Mouse (Mus musculus) lung, postnatal 4 days (tissue): ENCODE measurements around the gene Fhit.
"Not testable (repeated sequence)": the region's sequence is repeated elsewhere in the genome, so short reads cannot be mapped to it uniquely, and the experiment has no call there.

Experiments used
- DNase-seq, 2 experiments: peaks; one replicate each; pipeline ENCODE4 v3.0.0; 2021

The Fhit gene

DNA sequence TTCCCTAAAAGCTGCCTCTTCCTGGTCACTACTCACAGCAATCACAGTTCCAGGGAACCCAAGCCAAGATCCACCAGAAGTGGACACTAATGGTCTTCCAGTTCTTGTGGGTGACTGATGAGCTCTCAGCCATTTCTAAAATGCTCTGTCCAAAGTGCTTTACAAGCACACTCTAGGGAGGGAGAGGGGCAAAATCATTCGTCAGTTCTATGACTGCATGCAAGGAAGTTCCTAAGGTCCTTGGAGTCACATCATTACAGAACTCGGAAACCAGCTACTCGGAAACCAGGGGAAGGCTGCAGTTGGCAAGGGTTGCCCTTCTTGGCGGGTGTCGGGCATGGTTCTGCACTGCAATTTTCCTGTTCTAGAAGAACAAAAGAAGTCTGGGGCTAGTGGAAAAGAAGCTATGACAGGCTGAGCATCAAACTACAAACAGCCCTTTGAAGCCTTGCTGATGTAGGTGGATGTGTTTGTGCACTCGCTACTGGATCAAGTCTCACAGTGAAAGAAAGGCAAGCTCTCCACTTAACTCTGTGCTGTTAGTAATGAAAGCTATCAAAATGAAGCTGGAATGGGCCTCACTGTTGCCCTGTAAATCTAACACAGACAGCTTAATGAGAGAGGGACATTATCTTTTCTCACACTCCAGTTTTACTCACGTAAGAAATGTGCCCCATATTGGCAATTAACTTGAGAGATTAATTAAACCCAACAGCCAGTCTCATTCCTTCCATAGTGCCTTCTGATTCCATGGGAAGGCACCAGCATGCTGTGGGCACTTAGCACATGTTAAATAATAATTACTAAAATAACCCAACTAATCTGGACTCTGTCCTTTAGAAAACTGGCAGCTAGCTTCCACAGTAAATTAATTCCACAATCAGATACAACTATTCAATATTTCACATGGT is 243.7 kb downstream of the Fhit start:
- no peak for DNase-seq

GRCm38 (mm10) chr14:10908011-10908410 is 253.8 kb downstream of the Fhit start:
- DNase-seq, result no peak

DNA sequence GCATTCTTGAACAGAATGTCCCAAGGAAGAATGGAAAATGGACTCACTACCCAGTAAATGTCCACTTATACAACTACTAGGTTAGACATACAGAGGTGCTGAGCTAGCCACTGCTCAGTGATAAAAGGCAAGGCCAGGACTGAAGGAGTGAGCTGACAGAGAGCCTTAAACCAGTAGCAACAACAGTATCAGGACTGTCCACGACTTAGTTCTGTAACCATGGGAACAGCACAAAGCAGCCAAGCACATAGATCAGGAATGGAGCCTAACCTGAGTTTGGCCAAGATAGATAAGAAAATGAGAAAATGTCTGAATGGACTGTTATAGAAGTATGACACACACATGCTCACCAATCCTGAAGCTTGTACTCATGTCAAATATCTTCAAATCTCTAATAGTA is 279.1 kb downstream of the Fhit start:
- no peak for DNase-seq

DNA sequence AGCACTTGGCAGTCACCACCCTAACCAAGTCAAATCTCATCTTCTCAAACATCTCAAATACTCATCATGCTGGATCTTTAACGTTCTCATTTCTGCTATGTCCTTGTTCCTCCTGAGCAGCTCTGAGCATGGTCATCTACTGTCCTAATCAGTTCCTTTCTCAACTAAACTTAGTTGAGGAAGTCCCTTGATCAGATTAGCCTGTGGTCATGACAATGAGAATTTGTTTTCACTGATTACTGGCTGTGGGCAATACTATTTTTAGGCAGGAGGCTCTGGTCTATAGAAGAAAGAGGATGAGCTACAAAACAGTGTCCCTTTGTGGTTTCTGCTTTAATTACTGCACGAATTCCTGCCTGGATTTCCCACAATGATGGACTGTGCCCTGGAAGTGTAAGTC is 281.1 kb downstream of the Fhit start:
- DNase-seq, result no peak

DNA sequence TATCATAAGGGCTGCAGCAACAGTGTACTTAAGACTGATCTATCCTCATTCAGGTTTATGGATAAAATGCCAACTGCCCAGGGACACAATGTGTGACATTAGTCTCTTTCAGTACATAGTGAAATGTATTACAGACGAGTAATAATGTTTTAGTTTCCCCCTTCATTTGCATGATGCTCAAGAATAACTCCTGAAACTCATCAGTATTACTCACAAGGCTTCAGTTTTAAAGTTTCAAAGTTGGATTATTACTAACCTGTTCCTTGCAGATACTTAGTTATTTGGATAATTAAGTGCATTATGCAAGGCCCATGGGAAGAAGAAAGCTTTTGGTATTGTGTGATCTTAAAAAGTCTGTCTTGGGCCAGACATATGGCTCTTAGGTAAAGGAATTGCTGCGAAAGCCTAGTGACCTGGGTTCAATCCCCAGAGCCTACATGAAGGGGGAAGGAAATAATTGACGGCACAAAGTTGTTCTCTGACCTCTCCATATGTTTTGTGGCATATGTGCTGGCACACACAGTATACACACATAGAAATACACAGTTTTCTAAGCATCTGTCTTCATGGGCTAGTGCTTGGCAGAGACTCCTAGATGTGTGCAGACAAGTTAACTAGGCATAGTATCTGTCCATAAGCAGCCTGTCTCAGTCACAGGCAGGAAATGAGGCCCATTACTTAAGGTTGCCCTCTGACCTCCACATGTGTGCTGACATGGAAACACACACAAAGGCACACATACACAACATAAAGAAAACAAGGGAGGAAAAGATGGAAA is 287.1 kb downstream of the Fhit start:
- DNase-seq, result no peak

DNA sequence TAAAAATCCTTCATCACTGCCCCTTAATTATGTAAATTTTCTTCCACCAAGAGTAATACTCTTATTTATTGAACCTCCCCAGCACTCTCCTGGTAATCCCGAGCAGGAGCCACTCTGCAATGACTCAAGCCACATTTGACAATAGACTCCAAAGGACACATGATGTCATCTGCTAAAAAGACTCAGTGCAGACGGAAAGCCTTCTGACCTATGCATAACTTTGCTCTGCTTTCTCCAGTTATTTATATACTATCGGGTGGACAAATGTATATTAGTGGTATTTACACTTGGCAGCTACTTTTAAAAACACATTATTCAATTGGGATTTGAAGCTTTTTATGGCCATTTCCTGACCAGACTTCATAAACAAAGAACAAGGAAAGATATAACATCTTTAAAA is 304.2 kb downstream of the Fhit start:
- no peak for DNase-seq

- DNase-seq, result no peak
Observed at GRCm38 (mm10) chr14:10851936-10852335, 309.9 kb downstream of the Fhit start.

DNA sequence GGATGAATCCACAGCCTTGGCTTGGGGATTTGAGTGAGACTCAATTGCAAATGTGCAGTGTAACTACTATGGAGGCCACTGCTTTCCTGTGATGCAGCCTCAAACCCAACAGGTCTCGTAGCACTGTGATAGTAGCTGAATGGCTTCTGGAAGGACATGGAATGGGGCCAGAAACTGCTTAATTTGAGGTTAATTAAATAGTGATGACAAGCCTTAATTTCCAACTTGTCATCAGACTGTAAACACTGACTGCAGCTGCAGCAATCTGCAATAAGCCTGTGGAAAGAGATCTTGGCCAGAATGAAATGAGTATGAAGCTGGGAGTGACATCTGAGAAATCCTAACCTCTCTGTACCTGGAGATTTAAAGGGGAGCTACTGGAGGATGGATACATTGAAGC is 325.8 kb downstream of the Fhit start:
- no peak for DNase-seq

DNA sequence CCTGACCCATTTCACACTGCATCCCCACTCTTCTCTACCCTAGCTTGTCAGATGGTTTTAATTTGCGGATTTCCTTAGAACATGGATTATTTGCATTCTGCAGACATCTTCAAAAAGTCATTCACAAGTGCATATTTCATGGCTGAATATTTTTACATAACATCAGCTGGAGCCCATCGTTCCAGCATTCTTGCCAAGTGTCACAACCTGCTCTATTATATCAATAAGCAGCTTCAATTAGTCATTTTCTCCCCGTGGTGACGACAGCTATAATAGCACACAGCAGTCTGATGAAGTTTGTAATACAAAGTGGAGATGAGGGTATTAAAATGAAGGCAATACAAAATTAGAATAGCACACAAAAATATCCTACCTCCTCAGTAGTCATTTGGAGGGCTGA is 337.0 kb downstream of the Fhit start:
- no peak for DNase-seq

GRCm38 (mm10) chr14:10813551-10813950 is 348.3 kb downstream of the Fhit start:
- no peak for DNase-seq

DNA sequence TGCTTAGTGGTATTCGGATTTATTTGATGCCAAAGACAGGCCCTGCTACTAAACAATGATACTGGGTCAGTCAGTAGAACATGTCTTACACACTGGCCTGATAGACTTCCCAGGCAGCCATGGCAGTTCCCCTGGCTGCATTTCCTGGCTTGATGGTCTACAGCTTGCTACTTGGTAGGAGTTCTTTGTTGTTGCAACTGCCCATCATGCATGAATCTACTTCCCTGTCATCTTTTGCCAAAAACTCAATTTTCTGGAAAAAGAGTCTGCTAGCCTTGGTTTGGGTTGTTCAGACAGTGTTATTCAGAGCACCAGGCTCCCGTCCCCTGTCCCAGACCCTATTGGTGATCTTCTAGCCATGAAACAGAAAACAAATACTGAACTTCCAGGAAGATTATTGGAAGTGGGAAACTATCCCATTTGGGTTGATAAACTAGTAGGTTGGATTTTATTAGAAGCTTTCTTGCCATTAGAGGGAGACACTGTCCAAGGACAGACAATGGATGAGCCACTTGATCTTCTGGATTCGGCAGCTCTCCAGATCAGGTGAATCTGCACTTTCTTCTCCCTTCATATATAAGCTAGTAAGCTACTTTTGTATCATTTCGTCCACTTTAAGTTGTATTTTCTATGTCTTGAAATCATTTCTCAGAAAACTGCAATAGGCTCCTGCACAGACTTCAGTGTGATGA is 363.2 kb downstream of the Fhit start:
- no peak for DNase-seq

GRCm38 (mm10) chr14:10797595-10797994 is 364.2 kb downstream of the Fhit start:
- no peak for DNase-seq

- DNase-seq, result no peak
Observed at GRCm38 (mm10) chr14:10795498-10796075, 366.2 kb downstream of the Fhit start.

- no peak for DNase-seq
Observed at GRCm38 (mm10) chr14:10783929-10784328, 377.9 kb downstream of the Fhit start.

DNA sequence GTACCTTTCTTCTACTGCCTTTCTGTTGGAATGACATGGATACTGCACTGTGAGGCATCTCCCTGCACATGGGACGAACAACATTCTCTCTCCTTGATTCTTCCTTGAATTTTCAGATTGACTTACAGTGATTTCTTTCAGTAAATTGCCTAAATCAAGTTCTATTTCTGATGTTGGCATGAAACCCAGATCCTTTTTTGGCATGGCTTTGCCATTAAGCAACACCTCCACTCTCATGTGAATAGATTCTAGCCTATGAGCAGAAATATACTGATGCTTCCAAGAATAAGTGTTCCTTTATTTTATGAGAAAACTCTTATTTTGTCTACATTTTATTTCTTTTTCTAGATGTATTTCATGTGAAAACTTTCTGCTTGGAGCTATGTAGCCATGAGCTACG is 383.1 kb downstream of the Fhit start:
- no peak for DNase-seq

- not testable (repeated sequence) for DNase-seq
Observed at GRCm38 (mm10) chr14:10754883-10755282, 407.0 kb downstream of the Fhit start.

DNA sequence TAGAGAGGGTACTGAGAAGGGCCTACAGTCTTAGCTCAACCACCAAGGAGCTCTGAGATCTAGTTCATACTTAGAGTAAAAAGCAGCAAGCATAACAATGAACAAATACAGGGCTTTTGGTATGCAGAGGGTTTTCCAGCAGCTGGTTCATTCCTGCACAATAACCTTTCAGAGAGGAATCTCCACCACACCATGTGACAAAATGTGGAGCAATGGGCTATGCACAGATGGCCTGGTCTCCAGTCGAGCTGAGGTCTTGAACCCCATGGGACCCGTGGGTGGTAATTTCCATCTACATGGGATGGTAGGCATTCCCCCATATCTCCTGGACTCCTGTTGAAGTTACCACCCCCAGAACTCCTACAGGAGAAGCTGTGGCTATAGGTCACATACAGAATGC is 423.8 kb downstream of the Fhit start:
- no peak for DNase-seq

DNA sequence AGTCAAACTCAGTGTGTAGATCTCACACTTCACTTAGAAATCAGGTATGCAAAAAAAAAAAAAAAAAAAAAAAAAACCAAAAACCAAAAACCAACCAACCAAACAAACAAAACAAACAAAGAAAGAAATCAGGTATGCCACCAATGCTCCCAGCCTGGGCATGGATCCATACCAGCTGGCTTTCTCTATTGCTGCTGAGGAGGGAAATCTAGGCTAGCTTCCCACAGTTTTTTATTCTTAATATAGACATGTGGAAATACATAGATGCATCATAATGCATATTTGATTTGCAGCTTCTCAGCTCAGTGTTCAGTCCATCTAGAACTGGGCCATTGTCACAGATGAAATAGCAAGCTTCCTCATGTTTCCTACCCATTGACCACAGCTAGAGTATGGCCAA is 439.3 kb downstream of the Fhit start:
- DNase-seq, result no peak

DNA sequence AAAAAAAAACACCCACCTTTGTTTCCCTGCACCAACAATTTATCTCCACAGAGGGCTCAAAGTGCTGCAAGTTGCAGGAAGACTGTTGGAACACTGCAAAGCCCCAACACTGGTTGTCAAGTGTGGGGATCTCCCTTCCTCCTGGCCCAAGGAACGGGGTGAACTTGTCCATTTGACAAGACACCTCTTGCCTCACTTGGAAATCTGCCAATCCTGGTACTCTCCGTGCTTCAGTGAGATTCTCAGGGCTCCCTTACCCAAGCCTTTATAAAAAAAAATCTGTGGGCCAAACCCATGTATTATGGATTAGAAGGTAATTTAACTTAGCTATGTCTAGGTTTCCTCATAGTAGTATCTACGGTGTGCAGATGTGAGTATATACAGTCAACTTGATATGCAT is 448.9 kb downstream of the Fhit start:
- no peak for DNase-seq

- DNase-seq, result no peak
Observed at GRCm38 (mm10) chr14:10712522-10712881, 449.3 kb downstream of the Fhit start.

- no peak for DNase-seq
Observed at GRCm38 (mm10) chr14:10711841-10712521, 449.9 kb downstream of the Fhit start.

DNA sequence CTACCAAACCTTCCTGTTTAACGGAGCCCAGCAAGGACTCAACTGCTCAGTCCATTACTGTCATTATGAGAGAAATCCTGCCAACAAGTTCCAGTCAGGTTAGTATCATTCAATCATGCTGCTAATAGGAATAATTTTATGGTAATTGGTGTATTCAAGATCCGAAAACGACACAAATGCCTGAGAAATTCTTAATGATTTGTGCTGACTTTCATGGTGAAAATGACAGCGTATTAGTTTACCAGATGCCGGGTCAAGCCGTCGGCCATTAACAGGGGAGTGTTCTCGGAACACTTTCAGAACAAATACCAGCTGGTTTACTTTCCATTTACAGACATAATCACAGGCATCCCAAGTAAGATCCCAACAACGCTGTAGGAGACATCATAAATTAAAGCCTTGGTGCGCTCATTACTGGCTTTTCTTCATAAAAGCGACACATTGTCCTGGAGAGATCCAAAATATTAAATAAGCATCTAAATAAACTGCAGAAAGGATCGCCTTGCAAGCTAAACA is 451.0 kb downstream of the Fhit start:
- DNase-seq, result no peak
